Mouse (Mus musculus) heart, postnatal 14 days (tissue): ENCODE measurements around the gene Prkrip1. TPM values are rescaled to one million over a fixed set of nuclear protein-coding genes. Genes with fewer than 3 reads are reported as not detected.

Experiments
- DNase-seq, 2 experiments: peaks; one replicate each; pipeline ENCODE4 v3.0.0; 2021 to 2022
- intact Hi-C: fragments of 180-260 bp; cut with DNase I; formaldehyde crosslinking; loops from one replicate; pipeline ENCODE4 v1.15.1; 2025
- long read RNA-seq, 2 experiments: library from polyadenylated mRNA; stranded (forward); transcript quantifications; one replicate each; pipeline ENCODE4 v2.0.0; 2021
- total RNA-seq, 2 experiments: library from RNA; stranded (reverse); gene quantifications; 2 replicates each; pipeline ENCODE4 v1.2.3; 2021

Gene Prkrip1
- total RNA-seq, result 10 to 100 TPM; 20.3 to 21.7 TPM
- long read RNA-seq, experiment 1, transcript Prkrip1-204 (6 exons, 3,893 nt), result major isoform, 25 of 28 reads
- long read RNA-seq, experiment 1, partial matches to known transcripts, result 1 of 28 reads
- long read RNA-seq, experiment 1, other reads (novel, unspliced or antisense), result 2 of 28 reads
- long read RNA-seq, experiment 2, transcript Prkrip1-204 (6 exons, 3,893 nt), result major isoform, 14 of 14 reads
- long read RNA-seq, experiment 2, partial matches to known transcripts, result 0 of 14 reads
- long read RNA-seq, experiment 2, other reads (novel, unspliced or antisense), result 0 of 14 reads

- DNase-seq, result peak; percentile 94 to 96
- intact Hi-C loops, result no loop called here
Measured at GRCm38 (mm10) chr5:136198474-136199391, at the start of gene Prkrip1. Gene Prkrip1 (minus strand): TSS chr5:136198963.

GRCm38 (mm10) chr5:136248441-136248840 is 49.7 kb upstream of the Prkrip1 start:
- intact Hi-C loops, result no loop called here
- no peak for DNase-seq

GRCm38 (mm10) chr5:136246452-136246838 is 47.7 kb upstream of the Prkrip1 start, which contains the start of gene Sh2b2:
Gene Sh2b2 (minus strand): TSS chr5:136246556.
- intact Hi-C loops, result no loop called here
- no peak for DNase-seq

DNA sequence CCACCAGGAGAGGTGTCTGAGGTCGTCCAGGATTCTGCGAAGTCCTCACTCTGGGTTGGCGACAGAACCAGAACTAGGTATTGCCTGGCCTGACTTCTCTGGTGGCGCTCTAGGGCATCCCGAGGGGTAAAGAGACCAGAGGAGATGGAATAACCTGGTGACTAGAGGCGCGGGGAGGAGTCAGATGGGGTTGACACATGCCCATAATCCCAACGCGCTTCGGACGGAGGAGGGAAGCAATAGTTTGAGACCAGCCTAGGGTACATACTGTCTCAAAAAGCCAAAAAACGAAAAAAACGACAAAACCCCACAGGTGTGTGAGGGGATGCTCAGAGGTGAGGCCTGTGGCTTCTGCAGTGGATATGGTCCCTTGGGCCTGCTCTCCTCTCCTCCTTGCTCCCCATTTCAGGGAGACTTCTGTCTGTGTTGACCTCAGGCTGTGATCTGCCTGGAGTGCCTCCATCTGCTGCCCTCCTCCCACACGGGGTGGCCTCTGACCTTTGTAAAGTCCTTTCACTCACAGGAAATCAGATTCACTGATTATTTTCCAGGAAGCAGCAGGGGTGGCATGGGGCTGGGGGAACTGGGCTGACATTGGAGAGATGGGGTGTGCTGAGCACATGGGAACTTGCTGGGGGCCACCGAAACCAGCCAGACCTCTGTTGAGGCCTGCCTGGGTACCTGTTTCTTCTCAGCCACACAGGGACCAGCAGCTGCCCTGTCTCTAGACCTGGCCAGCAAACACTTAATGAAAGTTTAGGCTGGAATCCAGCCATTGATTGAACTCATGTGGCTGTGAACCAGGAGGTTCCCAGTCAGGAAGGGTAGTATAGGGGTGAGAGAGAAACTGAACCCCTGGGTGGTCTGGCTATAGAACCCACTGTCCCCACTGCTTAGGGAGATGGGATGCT is 47.0 kb upstream of the Prkrip1 start:
- intact Hi-C loops, result no loop called here
- no peak for DNase-seq

DNA sequence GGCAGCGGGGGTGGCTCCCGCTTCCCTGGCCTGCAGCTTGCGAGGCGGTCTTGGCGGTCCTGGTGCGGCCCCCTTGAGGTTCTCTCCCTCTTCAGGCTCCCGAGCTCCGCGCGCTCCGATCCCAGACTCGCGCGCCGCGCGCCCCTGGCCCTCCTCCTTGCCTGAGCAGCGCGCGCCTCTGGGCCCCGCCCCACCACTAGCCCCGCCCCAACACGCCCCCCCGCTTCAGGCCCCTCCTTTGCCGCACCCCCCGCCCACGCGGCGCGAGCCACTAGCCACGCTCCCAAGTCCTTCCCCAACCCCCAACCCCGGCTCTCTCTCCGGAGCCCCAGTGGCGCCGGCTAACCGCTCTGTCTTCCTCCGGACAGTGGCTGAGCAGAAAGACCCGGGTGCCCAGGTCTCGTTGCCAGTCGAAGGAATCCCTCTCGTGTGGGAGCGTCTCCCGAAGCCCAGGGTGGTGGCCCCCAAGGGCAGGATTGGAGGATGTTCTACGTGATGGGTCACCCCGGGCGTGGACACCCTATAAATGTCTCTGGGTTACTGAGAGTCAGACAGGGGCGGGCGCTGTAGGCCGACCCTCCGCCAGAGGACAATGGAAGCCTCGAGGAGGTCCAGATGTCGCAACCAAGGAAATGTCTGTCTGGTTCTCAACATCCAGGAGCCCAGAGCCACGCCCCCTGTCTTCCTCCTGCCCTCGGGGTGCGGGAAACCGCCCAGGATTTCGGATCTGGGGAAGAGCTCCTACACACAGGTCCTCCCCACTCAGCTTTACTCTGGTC is 46.2 kb upstream of the Prkrip1 start:
- intact Hi-C loops, result no loop called here
- DNase-seq, result peak; percentile 83 to 88

DNA sequence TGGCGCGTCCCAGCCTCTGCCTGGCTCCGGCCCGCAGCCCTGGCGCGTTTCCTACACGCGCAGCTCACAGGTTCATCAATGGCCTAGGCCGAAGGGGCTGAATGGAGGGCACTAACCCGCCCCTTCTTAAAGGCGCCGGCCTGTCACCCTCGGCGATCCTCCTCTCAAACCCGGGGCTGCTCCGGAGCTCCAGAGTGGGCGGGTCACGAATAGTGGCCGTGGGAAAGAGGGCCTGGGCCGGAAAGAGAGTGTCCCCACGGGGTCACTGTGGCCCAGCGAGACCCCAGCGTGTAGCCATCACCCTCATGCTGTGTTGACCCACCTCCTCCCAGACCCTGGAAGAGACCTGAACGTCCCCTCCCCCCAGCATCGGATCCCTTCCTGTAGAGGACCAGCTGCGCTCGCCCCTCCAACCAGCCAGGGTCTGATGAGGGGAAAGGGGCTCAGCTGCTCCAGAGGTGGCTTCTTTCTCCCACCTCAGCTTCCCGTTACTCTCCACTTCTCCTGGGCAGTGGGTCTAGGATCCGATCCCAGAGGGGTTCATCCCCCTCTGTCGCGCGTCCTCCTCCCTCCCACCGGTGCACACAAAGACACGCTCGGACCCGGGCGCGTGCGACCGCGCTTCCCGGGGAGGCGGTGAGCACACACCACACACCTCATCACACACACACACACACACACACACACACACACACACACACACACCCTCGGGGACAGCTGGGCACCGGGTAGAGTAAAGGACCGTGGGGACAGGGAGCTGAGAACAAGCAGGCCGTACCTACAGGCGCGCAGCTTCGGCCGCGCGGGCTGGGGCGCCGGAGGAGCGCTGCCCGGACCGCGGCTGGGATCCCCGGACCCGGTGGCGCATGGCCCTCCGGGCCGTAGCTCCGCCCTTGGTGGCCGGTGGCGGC is 45.3 kb upstream of the Prkrip1 start:
- intact Hi-C loops, result no loop called here
- DNase-seq, result peak; percentile 27 to 29

- DNase-seq, result no peak
- intact Hi-C loops, result no loop called here
Measured at GRCm38 (mm10) chr5:136241161-136241560, 42.4 kb upstream of the Prkrip1 start.

- intact Hi-C loops, result no loop called here
- DNase-seq, result no peak
Measured at GRCm38 (mm10) chr5:136240381-136240780, 41.6 kb upstream of the Prkrip1 start.

DNA sequence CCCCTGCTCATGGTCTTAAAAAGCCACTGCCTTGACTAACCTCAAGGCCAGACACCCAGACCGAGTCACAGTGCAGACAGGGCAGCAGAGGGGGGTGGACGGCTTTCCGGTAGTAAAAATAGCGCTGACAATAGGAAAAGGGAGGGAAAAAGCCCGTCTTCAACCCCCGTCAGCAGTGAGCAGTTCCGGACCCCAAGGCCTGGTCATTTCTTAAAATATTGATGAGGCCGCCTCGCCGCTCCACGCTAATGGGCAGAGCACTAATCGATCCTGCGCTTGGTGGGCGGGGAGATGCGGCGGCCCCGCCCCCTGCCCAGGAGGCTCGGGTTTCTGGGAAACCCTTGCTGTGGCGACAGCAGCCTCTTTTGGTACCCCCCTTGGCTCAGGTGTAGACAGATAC is 38.8 kb upstream of the Prkrip1 start:
- intact Hi-C loops, result no loop called here
- DNase-seq, result no peak

DNA sequence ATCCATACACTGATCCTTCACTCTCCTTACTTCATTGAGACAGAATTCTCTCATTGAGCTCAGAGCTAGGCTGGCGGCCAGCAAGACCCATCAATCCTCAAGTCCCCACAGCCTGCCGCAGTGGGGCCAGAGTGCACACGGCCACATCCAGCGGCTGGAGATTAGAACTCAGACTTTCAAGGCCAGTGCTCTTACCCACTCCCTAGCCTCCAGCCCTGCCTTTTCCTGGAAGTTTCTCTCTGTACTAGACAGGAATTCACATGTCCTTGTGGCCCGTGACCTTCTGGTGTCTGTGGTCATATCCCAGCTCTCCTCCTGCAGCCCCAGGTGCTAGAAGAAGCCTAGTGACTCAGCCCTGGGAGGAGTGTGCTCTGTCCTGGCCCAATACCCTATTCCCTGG is 37.8 kb upstream of the Prkrip1 start:
- intact Hi-C loops, result no loop called here
- no peak for DNase-seq

- intact Hi-C loops, result no loop called here
- DNase-seq, result no peak
Measured at GRCm38 (mm10) chr5:136230348-136231035, 31.7 kb upstream of the Prkrip1 start.

GRCm38 (mm10) chr5:136226246-136226876 is 27.6 kb upstream of the Prkrip1 start:
- intact Hi-C loops, result no loop called here
- no peak for DNase-seq

DNA sequence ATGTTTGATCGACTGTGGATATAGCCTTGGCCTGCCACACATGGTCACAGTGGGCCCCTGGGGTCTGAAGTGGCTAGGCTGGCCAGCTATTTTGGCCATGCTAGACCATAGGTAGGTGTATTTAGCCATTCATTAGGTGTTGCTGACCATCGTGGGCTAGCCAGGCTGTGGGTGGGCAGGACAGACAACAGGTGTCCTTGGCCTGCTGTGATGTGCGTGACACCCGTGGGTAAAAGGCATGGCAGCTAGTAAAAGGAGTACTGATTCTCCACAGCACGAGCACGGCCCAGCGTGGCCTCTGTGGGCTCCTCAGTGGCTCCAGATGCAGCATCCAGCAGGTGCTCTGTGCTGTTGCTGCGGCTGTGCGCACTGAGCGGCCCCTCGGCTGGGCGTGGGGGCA is 19.8 kb upstream of the Prkrip1 start:
- DNase-seq, result no peak
- intact Hi-C loops, result no loop called here

DNA sequence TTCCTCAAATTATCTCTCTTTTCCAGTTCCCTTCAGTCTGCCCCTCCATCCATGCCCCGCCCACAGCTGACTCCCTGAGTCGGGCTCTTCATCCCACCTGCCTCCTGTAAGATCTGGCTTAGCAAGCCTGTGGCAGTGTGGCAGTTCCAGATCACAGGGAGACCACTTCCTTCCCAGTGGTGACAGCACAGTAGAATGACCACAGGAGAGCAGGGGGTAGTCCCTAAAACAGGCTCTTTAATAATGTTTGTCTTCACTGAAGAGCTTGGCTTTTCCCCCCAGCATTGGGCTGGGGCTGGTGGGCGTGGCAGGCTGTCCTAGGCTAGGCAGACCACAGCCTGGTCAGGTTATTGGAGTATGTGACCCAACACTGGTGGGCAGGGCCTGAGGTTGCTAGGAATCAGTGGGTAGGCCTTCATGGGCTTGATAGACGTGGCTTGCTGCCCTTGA is 19.2 kb upstream of the Prkrip1 start:
- intact Hi-C loops, result no loop called here

GRCm38 (mm10) chr5:136217004-136217665 is 18.4 kb upstream of the Prkrip1 start:
- intact Hi-C loops, result no loop called here
- no peak for DNase-seq

More for the DNA sequence above, 19.2 kb upstream of the Prkrip1 start:
- no peak for DNase-seq

GRCm38 (mm10) chr5:136215958-136216357 is 17.2 kb upstream of the Prkrip1 start:
- intact Hi-C loops, result no loop called here
- DNase-seq, result no peak

DNA sequence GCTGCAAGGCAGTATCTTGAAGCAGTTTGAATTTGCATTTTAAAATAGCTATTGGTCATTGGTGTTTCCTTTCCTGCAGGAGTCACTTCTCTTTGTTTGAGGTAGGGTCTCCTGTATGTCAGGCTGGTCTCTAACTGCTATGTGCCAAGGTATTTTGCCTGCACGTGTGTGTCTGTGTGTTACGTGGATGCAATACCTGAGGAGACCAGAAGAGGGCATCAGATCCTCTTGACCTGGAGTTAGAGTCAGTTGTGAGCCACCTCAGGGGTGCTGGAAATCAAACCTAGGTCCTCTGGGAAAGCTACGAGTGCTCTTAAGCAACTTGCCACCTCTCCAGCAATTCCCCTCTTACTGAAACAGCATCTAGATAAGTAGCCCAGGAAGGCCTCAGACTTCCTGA is 16.4 kb upstream of the Prkrip1 start:
- DNase-seq, result no peak
- intact Hi-C loops, result no loop called here
